Mouse (Mus musculus): ENCODE measurements around the gene Emc6. TPM values are rescaled to one million over a fixed set of nuclear protein-coding genes. Genes with fewer than 3 reads are reported as not detected.

Gene Emc6
- polyA plus RNA-seq, 1 experiment, result 27.2 TPM

DNA sequence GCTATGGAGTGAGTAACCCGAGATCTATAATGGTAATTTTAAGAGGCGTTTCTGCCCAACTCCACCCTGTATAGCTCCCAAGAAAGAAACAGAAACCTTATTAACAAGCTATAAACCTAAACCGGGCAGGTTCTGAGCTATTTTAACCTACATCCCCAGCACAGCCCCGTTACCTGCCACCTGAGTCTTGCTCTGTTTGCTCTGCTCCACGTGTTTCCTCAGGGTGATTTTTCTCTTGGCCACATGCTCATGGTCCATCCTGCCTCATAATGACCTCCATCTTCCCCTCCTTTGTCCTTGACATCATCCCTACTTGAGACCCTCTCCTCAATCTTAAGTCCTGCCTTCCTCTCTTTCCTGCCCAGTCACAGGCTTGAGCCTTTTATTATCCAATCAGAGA, 42.6 kb downstream of the Emc6 start:
- Histone ChIP-seq H3K27me3 (ENCODE audit: control insufficient read depth, insufficient read depth, low read length) (no peaks in the 10 kb centered on the region), H3K27ac (ENCODE audit: insufficient read depth, low read length) (no peak overlapping the region), H3K36me3 (ENCODE audit: control insufficient read depth, insufficient read depth, low read length) (no peaks in the 10 kb centered on the region), H3K4me3 (ENCODE audit: extremely low read depth, insufficient read depth, insufficient read length) (no peak overlapping the region), H3K4me1 (ENCODE audit: control insufficient read depth, insufficient read depth, insufficient read length) (peaks cover 12% of the 10 kb centered on the region; the same call in 1 of the 2 replicates)
- TF ChIP-seq CTCF (IDR thresholded peaks at IDR 0.05; ENCODE audit: extremely low read depth, insufficient read depth, insufficient read length, insufficient replicate concordance) (no peak), POLR2A (IDR thresholded peaks at IDR 0.05; ENCODE audit: low read depth, low read length) (no peak)
- 82% methylated on average over 5 of the region's 5 CpGs for WGBS
- no peak for DNase-seq (ENCODE audit: low read depth in 1 of 2, low spot score in 2 of 2)

DNA sequence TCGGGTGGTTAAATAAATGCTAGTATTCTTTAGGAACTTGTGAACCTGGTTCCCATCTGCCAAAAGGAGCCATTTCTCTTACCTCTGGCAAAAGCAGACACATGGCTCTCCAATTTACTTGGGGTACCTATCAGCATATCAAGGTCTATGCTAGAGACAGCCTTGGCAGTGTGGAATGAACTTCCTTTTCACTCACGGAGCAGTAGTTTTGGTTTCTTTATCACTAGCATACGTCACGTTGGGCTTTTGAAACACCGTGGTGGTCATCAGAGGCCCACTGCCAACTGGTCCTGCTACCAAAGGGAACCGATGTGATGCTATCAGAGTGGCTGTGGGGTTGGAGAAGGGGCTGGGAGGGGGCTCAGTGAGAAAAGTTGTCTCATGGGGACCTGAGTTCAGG, 43.8 kb downstream of the Emc6 start:
- WGBS, result 55% methylated on average over 6 of the region's 6 CpGs
- H3K4me3 ChIP-seq (ENCODE audit: extremely low read depth, insufficient read depth, insufficient read length), result no peak overlapping the region; the same call in 1 of the 2 replicates

GRCm38 (mm10) chr11:73131020-73131419, 45.8 kb downstream of the Emc6 start:
- Histone ChIP-seq H3K4me1 (ENCODE audit: control insufficient read depth, insufficient read depth, insufficient read length) (peaks cover 2% of the 10 kb centered on the region; the same call in 1 of the 2 replicates), H3K36me3 (ENCODE audit: control insufficient read depth, insufficient read depth, low read length) (no peaks in the 10 kb centered on the region), H3K4me3 (ENCODE audit: extremely low read depth, insufficient read depth, insufficient read length) (no peak overlapping the region), H3K27me3 (ENCODE audit: control insufficient read depth, insufficient read depth, low read length) (no peaks in the 10 kb centered on the region), H3K27ac (ENCODE audit: insufficient read depth, low read length) (no peak overlapping the region)
- DNase-seq (ENCODE audit: low read depth in 1 of 2, low spot score in 2 of 2), result peak in 1 of 2 experiments; percentile 31
- TF ChIP-seq CTCF (IDR thresholded peaks at IDR 0.05; ENCODE audit: extremely low read depth, insufficient read depth, insufficient read length, insufficient replicate concordance) (peak; percentile 56; the same call in 1 of the 2 replicates), POLR2A (IDR thresholded peaks at IDR 0.05; ENCODE audit: low read depth, low read length) (no peak)
- WGBS, result 32% methylated on average over 7 of the region's 7 CpGs

More for the DNA sequence above, 43.8 kb downstream of the Emc6 start:
- H3K27me3 ChIP-seq (ENCODE audit: control insufficient read depth, insufficient read depth, low read length), result no peaks in the 10 kb centered on the region
- no peak for DNase-seq (ENCODE audit: low read depth in 1 of 2, low spot score in 2 of 2)
- no peak for TF ChIP-seq POLR2A (IDR thresholded peaks at IDR 0.05; ENCODE audit: low read depth, low read length)
- no peak for TF ChIP-seq CTCF (IDR thresholded peaks at IDR 0.05; ENCODE audit: extremely low read depth, insufficient read depth, insufficient read length, insufficient replicate concordance)
- H3K36me3 ChIP-seq (ENCODE audit: control insufficient read depth, insufficient read depth, low read length), result no peaks in the 10 kb centered on the region
- no peak overlapping the region; the same call in 1 of the 2 replicates for H3K27ac ChIP-seq (ENCODE audit: insufficient read depth, low read length)
- H3K4me1 ChIP-seq (ENCODE audit: control insufficient read depth, insufficient read depth, insufficient read length), result peaks cover 12% of the 10 kb centered on the region; the same call in 1 of the 2 replicates

DNA sequence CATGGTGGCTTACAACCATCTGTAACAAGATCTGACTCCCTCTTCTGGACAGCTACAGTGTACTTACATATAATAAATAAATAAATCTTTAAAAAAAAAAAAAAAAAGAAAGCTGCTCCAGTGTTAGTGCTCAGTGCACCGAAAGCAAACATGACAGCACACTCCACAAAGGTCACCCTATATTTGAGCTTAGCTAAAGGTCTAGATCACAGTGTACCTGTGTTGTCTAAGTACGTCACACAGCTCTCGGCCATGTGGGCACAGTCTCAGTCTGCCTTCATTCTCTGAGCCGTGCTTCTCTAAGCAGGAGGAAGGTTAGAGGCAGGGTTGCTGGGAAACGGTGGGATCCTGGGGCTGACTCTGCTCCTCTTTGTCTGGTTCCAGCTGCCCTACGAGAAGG, 50.3 kb downstream of the Emc6 start:
- Histone ChIP-seq H3K4me3 (ENCODE audit: extremely low read depth, insufficient read depth, insufficient read length) (no peak overlapping the region), H3K36me3 (ENCODE audit: control insufficient read depth, insufficient read depth, low read length) (no peaks in the 10 kb centered on the region), H3K27me3 (ENCODE audit: control insufficient read depth, insufficient read depth, low read length) (no peaks in the 10 kb centered on the region), H3K4me1 (ENCODE audit: control insufficient read depth, insufficient read depth, insufficient read length) (no peaks in the 10 kb centered on the region), H3K27ac (ENCODE audit: insufficient read depth, low read length) (no peak overlapping the region)
- no peak for TF ChIP-seq POLR2A (IDR thresholded peaks at IDR 0.05; ENCODE audit: low read depth, low read length)
- TF ChIP-seq CTCF (IDR thresholded peaks at IDR 0.05; ENCODE audit: extremely low read depth, insufficient read depth, insufficient read length, insufficient replicate concordance), result no peak
- no peak for DNase-seq (ENCODE audit: low read depth in 1 of 2, low spot score in 2 of 2)
- WGBS, result 94% methylated on average over 6 of the region's 6 CpGs

Other genes starting within 250 kb of the Emc6 start
- 293 and 323 TPM in 2 replicates for gene Atp2a3, start 215.9 kb downstream of the Emc6 start, polyA plus RNA-seq (2012; rRNA removed)
- gene P2rx1, start 177.9 kb downstream of the Emc6 start, polyA plus RNA-seq (2012; rRNA removed), result 14.3 and 16.3 TPM in 2 replicates
- 2.2 and 2.4 TPM in 2 replicates for gene Camkk1, start 158.0 kb downstream of the Emc6 start, polyA plus RNA-seq (2012; rRNA removed)
- gene Ncbp3, start 129.3 kb downstream of the Emc6 start, polyA plus RNA-seq (2012; rRNA removed), result 1.8 and 2.0 TPM in 2 replicates
- gene Itgae, start 86.5 kb downstream of the Emc6 start, polyA plus RNA-seq (2012; rRNA removed), result 5.0 and 5.1 TPM in 2 replicates
- 2.2 and 2.5 TPM in 2 replicates for gene Haspin, start 38.7 kb downstream of the Emc6 start, polyA plus RNA-seq (2012; rRNA removed)
- gene P2rx5, start 16.6 kb downstream of the Emc6 start, polyA plus RNA-seq (2012; rRNA removed), result 0.22 and 0.28 TPM in 2 replicates
- 17.0 and 18.7 TPM in 2 replicates for gene Tax1bp3, start within 50 bp of the Emc6 start, polyA plus RNA-seq (2012; rRNA removed)
- gene Ctns, start 22.0 kb upstream of the Emc6 start, polyA plus RNA-seq (2012; rRNA removed), result 10.7 and 11.9 TPM in 2 replicates
- 3.1 and 3.3 TPM in 2 replicates for gene Shpk, start 22.4 kb upstream of the Emc6 start, polyA plus RNA-seq (2012; rRNA removed)
- gene Trpv1, start 57.3 kb upstream of the Emc6 start, polyA plus RNA-seq (2012; rRNA removed), result not detected in 2 replicates
- 0.07 and 0.14 TPM in 2 replicates for gene Trpv3, start 90.4 kb upstream of the Emc6 start, polyA plus RNA-seq (2012; rRNA removed)
- 0.08 TPM in 1 of 2 replicates, not detected in the other for gene Aspa, start 152.6 kb upstream of the Emc6 start, polyA plus RNA-seq (2012; rRNA removed)
- not detected in 2 replicates for gene Gm49340, start 152.7 kb upstream of the Emc6 start, polyA plus RNA-seq (2012; rRNA removed)
- gene Spata22, start 152.7 kb upstream of the Emc6 start, polyA plus RNA-seq (2012; rRNA removed), result not detected in 2 replicates
- gene Olfr20, start 173.7 kb upstream of the Emc6 start, polyA plus RNA-seq (2012; rRNA removed), result not detected in 2 replicates
- gene Olfr376, start 194.2 kb upstream of the Emc6 start, polyA plus RNA-seq (2012; rRNA removed), result not detected in 2 replicates
- gene Olfr1, start 222.6 kb upstream of the Emc6 start, polyA plus RNA-seq (2012; rRNA removed), result not detected in 2 replicates

Data from spleen, adult 2 months (tissue).